Mouse (Mus musculus): Measurements from ENCODE around the gene Mcoln2. TPM values are rescaled to one million over a fixed set of nuclear protein-coding genes. Genes with fewer than 3 reads are reported as not detected.

Mcoln2 gene
- polyA plus RNA-seq (2015; fragmentation: Nextera tagmentation; extraction: Ambion mirVana), result 0.37 and 2.3 TPM in 2 replicates

DNA sequence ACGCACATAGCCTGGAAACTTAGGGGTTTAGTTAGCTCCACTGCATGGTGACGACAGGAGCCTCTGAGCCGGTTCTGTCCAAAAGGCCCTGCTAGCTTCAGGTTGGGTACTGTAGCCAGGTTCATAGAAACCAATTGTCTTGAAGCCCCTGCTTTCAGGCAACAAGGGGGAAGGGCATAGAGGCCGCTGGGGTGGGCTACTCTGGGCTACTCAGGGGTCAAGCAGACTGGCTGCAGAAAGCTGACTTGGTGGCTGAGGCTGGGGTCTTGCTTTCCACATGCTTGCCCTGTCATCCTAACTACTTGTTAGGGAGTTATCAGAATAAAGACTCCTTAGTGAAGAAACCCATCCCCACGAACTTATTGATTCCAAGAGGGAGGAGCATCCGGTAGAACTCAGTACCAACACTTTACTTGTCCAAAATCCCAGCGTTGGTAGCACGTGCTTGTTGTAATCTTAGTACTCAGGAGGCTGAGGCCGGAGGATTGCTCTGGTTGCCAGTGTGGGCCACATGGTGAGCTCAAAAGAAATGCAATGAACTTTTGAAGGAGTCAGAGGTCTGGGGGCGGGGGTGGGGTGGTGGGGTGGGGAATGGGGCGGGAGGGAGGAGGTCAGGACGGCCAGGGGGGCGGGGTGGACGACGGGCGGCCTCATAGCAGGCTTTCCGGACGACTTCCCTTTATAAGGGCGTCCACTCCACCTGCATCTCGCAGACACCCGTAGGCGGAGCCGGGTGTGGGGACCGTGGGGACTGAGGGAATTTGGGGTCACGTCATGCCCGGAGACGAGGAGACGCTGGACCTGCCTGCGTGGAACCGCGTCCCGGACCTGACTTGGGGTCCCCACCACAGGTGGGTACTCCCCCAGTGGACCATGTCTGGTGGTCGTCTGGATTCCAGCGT is at the start of gene Mcoln2:
Mcoln2 (plus strand) TSS at position 678 of the 902 bp plus-strand sequence.
- Histone ChIP-seq H3K4me2 (peak within 1 kb of the TSS; percentile 92), H3K4me1 (peaks cover 15% of the 10 kb centered on the region), H3K27me3 (replicated peaks) (peaks cover 27% of the 10 kb centered on the region), H3K36me3 (no peaks in the 10 kb centered on the region), H3K4me3 (replicated peaks) (peak within 1 kb of the TSS; percentile 41), H3K9me3 (replicated peaks) (no peaks in the 10 kb centered on the region), H3K9ac (replicated peaks) (peak within 1 kb of the TSS; percentile 41), H3K27ac (replicated peaks) (no peak within 1 kb of the TSS)
- no peak for ATAC-seq (ENCODE audit: low FRiP score)
- 12% methylated on average over 34 of the region's 34 CpGs for WGBS

- Histone ChIP-seq H3K4me3 (replicated peaks) (no peak overlapping the region), H3K9ac (replicated peaks) (no peak overlapping the region), H3K27ac (replicated peaks) (no peak overlapping the region), H3K27me3 (replicated peaks) (no peaks in the 10 kb centered on the region), H3K36me3 (no peaks in the 10 kb centered on the region), H3K4me1 (no peaks in the 10 kb centered on the region), H3K9me3 (replicated peaks) (no peaks in the 10 kb centered on the region), H3K4me2 (no peak overlapping the region)
- ATAC-seq (ENCODE audit: low FRiP score), result no peak
Observed at GRCm38 (mm10) chr3:146099925-146100324, 49.7 kb upstream of the Mcoln2 start.

- no peaks in the 10 kb centered on the region for H3K27me3 ChIP-seq (replicated peaks)
- H3K9me3 ChIP-seq (replicated peaks), result no peaks in the 10 kb centered on the region
- no peak overlapping the region for H3K4me2 ChIP-seq
- H3K27ac ChIP-seq (replicated peaks), result no peak overlapping the region
- 59% methylated on average over 6 of the region's 6 CpGs for whole genome bisulfite sequencing
- H3K4me3 ChIP-seq (replicated peaks), result no peak overlapping the region
- no peak overlapping the region for H3K9ac ChIP-seq (replicated peaks)
- no peaks in the 10 kb centered on the region for H3K36me3 ChIP-seq
- peaks cover 3% of the 10 kb centered on the region for H3K4me1 ChIP-seq
- ATAC-seq (ENCODE audit: low FRiP score), result no peak
Observed at GRCm38 (mm10) chr3:146102049-146102448, 47.6 kb upstream of the Mcoln2 start.

DNA sequence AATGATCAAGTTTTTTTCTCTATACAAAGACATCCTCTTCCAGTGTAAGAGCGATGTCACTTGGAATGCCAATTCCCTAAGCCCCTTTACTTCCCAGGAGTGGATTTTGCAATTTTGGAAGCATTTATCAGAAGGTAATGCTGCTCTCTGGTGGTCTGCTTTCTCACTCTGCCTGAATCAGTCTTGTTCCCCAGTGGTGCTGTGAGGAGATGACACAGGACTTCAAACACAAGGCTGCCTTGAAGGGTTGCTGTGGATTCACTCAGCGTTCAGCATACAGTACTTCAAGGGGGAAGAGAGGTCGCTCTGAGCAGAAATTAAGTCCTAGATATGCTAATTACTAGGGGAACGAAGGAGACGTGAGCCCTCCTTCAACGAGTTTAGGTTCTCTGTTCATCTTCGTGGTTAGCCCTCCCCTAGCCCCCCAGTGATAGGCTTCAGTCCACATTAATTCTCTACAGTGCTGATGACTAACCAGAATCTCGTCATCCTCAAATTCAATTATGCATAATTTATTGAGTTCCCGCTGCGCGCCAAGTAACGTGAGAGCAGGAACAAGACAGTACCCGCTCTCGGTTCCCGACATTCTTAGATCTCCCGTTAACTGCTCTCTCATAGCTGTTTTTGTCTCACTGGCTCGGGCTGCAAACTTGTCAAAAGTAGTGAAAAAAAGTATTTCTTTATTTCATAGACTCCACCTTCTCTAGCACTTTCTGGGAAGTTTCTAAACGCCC is 42.4 kb upstream of the Mcoln2 start:
- Histone ChIP-seq H3K4me3 (replicated peaks) (peak overlapping the region; percentile 46), H3K27ac (replicated peaks) (no peak overlapping the region), H3K36me3 (no peaks in the 10 kb centered on the region), H3K9ac (replicated peaks) (peak overlapping the region; percentile 23; the same call in 1 of the 2 replicates), H3K9me3 (replicated peaks) (no peaks in the 10 kb centered on the region), H3K4me1 (peaks cover 15% of the 10 kb centered on the region), H3K4me2 (peak overlapping the region; percentile 90), H3K27me3 (replicated peaks) (no peaks in the 10 kb centered on the region)
- peak; percentile 65 for ATAC-seq (ENCODE audit: low FRiP score)
- 4% methylated on average over 18 of the region's 18 CpGs for WGBS

GRCm38 (mm10) chr3:146107921-146108571 is 41.6 kb upstream of the Mcoln2 start, which contains the start of gene Wdr63:
Gene Wdr63 (minus strand): TSS chr3:146108130.
- H3K4me2 ChIP-seq, result peak within 1 kb of the TSS; percentile 90
- WGBS, result 12% methylated on average over 18 of the region's 18 CpGs
- H3K9ac ChIP-seq (replicated peaks), result peak within 1 kb of the TSS; percentile 34
- H3K27ac ChIP-seq (replicated peaks), result no peak within 1 kb of the TSS
- H3K27me3 ChIP-seq (replicated peaks), result no peaks in the 10 kb centered on the region
- H3K4me1 ChIP-seq, result peaks cover 15% of the 10 kb centered on the region
- ATAC-seq (ENCODE audit: low FRiP score), result peak; percentile 98
- H3K36me3 ChIP-seq, result no peaks in the 10 kb centered on the region
- H3K4me3 ChIP-seq (replicated peaks), result peak within 1 kb of the TSS; percentile 46
- H3K9me3 ChIP-seq (replicated peaks), result no peaks in the 10 kb centered on the region

DNA sequence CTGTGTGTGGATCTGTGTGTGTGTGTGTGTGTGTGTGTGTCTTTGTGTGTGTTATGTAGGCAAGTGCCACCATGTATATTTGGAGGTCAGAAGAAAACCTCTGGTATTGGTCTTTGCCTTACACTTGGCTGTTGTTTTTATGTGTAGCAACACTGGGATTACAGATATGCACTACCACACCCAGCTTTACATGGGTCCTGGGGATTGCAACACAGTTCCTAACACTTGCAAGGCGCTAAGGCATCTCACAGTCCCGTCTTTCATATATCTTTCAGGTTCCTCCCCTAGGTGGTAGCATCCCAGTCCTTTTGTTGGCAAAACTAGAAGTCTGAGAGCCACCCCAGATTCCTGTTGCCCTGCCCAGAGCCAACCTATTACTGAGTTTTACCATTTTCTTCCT is 40.7 kb upstream of the Mcoln2 start:
- H3K9ac ChIP-seq (replicated peaks), result no peak overlapping the region
- no peaks in the 10 kb centered on the region for H3K27me3 ChIP-seq (replicated peaks)
- no peak overlapping the region for H3K4me2 ChIP-seq
- H3K27ac ChIP-seq (replicated peaks), result no peak overlapping the region
- WGBS, result 72% methylated on average over 2 of the region's 2 CpGs
- H3K4me1 ChIP-seq, result peaks cover 15% of the 10 kb centered on the region
- H3K4me3 ChIP-seq (replicated peaks), result no peak overlapping the region
- no peak for ATAC-seq (ENCODE audit: low FRiP score)
- H3K36me3 ChIP-seq, result no peaks in the 10 kb centered on the region
- H3K9me3 ChIP-seq (replicated peaks), result no peaks in the 10 kb centered on the region

DNA sequence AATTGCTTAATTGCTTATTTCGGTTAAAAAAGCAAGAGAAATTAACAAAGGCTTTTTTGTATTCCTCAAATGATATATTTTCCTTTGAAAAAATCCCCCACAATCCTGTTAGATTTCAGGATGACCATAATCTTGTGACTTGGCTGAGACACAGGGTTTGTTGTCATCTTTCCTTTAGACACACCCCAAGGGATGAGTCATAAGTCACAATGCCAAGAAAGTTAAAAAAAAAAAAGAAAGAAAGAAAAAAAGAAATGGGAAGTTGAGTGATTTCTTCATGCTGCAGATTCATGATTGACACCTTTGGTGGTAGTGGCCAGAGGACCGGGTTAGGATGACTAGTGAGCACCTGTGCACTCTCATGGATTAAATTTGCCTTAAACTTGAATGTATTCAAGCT is 39.3 kb upstream of the Mcoln2 start:
- Histone ChIP-seq H3K9me3 (replicated peaks) (no peaks in the 10 kb centered on the region), H3K9ac (replicated peaks) (no peak overlapping the region), H3K4me1 (peaks cover 15% of the 10 kb centered on the region), H3K36me3 (no peaks in the 10 kb centered on the region), H3K27me3 (replicated peaks) (no peaks in the 10 kb centered on the region), H3K4me3 (replicated peaks) (no peak overlapping the region), H3K27ac (replicated peaks) (no peak overlapping the region), H3K4me2 (no peak overlapping the region)
- 76% methylated on average over 2 of the region's 2 CpGs for WGBS
- no peak for ATAC-seq (ENCODE audit: low FRiP score)

- no peak overlapping the region for H3K27ac ChIP-seq (replicated peaks)
- no peaks in the 10 kb centered on the region for H3K27me3 ChIP-seq (replicated peaks)
- no peak for ATAC-seq (ENCODE audit: low FRiP score)
- H3K4me3 ChIP-seq (replicated peaks), result no peak overlapping the region
- peaks cover 15% of the 10 kb centered on the region for H3K4me1 ChIP-seq
- no peak overlapping the region for H3K4me2 ChIP-seq
- WGBS, result 76% methylated on average over 6 of the region's 6 CpGs
- no peaks in the 10 kb centered on the region for H3K9me3 ChIP-seq (replicated peaks)
- H3K36me3 ChIP-seq, result no peaks in the 10 kb centered on the region
- H3K9ac ChIP-seq (replicated peaks), result no peak overlapping the region
Observed at GRCm38 (mm10) chr3:146110916-146111315, 38.7 kb upstream of the Mcoln2 start.

DNA sequence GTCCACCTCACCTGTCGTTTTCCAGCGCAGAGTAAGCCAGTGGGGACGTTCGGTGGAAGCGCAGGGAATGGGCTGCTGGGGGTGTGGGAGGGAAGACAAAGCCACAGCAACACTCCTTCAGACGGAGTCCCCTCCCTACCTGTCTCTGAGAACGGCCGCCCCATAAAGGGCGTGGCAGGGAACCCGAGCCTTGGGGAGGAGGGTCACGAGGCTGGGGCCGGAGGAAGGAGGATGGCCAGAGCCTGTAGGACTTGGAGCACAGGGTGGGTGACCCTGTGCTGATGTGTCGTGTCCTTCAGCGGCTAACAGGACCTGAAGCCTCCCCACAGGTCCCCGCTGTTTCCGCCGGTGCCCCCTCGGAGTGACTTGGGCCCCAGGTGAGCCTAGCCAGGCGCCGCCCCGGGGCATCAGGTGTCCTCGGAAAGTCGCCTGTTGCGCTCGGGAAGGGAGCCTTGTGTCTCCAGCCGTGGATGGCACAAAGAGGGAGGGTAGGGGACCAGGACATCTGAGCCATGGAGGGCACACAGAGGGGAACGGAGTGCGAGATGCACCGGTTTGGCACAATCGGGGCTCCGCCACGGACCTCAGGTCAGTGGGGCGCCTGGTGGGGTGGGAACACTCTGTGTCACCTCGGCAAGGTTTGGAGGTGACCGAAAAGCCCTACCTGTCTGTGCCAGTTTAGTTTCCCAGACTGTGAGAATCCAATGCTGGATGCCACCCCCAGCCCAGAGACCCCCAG is 32.2 kb upstream of the Mcoln2 start, which contains the start of gene Mcoln3:
Mcoln3 (plus strand) TSS at position 193 of the 739 bp plus-strand sequence.
- ATAC-seq (ENCODE audit: low FRiP score), result no peak
- peaks cover 25% of the 10 kb centered on the region for H3K27me3 ChIP-seq (replicated peaks)
- no peak within 1 kb of the TSS for H3K27ac ChIP-seq (replicated peaks)
- H3K9ac ChIP-seq (replicated peaks), result no peak within 1 kb of the TSS
- peak within 1 kb of the TSS; percentile 12; the same call in 1 of the 2 replicates for H3K4me3 ChIP-seq (replicated peaks)
- peaks cover 16% of the 10 kb centered on the region for H3K4me1 ChIP-seq
- H3K9me3 ChIP-seq (replicated peaks), result no peaks in the 10 kb centered on the region
- H3K36me3 ChIP-seq, result no peaks in the 10 kb centered on the region
- peak within 1 kb of the TSS; percentile 42 for H3K4me2 ChIP-seq
- 9% methylated on average over 35 of the region's 35 CpGs for WGBS

DNA sequence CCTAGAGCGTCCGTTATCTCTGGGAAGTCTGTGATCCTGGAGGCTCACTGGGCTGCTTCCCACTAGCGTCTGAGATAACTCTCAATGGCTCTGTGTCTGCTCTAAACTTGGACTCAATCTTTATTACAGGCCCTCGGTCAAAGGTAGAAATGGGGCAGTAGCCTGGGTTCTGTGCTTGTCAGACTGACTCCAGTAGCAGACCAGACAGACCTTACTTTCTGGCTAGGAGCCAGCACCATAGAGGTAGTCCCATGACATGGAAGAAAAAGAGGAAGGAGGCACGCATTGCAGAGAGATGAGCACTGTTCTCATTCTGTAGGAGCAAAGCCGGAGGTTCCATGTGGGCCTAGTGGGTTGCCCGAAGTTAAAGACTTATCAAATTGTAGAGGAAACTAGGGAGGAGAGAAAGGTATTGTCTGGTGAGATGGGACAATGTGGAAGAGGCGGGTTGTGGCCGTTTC is 31.6 kb upstream of the Mcoln2 start:
- H3K4me1 ChIP-seq, result peaks cover 16% of the 10 kb centered on the region
- H3K4me2 ChIP-seq, result no peak overlapping the region
- ATAC-seq (ENCODE audit: low FRiP score), result no peak
- H3K4me3 ChIP-seq (replicated peaks), result no peak overlapping the region
- H3K27me3 ChIP-seq (replicated peaks), result peaks cover 25% of the 10 kb centered on the region
- 60% methylated on average over 9 of the region's 9 CpGs for WGBS
- no peak overlapping the region for H3K9ac ChIP-seq (replicated peaks)
- H3K9me3 ChIP-seq (replicated peaks), result no peaks in the 10 kb centered on the region
- H3K27ac ChIP-seq (replicated peaks), result no peak overlapping the region
- no peaks in the 10 kb centered on the region for H3K36me3 ChIP-seq

All from neural tube, embryonic 15.5 days (tissue).